Mouse (Mus musculus) liver (tissue): ENCODE data around the gene Rhbdf2.
"Not testable (repeated sequence)": the region's sequence is repeated elsewhere in the genome, so short reads cannot be mapped to it uniquely, and the experiment has no call there.

ENCODE experiments used
- DNase-seq: peaks from one replicate; pipeline ENCODE4 v3.0.0-alpha.2; 2020; ENCODE audit warnings: mixed read lengths

Rhbdf2 gene

DNA sequence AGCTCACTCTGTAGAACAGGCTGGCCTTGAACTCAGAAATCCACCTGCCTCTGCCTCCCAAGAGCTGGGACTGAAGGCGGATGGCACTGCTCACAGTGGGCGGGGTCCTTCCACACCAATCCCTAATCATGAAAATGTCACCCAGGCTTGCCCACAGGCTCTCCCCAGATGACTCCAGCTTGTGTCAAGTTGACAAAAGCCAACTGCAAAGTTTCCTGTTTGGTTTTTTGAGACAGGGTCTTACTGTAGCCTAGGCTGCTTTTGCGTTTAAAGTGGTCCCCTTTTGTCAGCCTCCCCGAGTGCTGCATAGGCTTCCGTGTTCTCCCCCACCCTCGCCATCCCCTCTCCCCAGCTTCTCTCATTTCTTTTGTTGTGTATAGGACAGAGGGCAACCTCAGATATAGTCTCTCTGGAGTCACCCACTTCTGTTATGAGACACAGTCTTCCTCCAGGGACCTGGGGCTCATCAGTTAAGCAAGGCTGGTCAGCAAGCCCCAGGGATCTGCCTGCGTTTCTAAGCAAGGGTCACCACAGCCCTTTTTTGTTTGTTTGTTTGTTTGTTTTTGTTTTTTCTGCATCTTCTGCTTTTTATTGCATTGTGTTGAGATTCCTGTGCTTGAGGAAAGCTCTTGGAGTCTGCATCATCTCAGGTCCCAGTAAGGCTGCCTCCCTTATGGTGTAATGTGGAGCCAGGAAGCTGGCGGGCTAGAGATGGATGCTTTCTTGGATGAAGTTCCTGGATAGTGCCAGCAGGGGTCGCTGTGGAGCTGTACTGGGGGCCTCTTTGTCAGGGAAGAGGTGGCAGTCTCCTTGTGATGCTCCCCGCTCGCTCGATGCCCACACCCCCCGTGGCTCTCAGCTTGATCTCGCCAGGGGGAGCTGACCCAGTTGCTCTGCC is 16.1 kb upstream of the Rhbdf2 start:
- peak; percentile 86 for DNase-seq

DNA sequence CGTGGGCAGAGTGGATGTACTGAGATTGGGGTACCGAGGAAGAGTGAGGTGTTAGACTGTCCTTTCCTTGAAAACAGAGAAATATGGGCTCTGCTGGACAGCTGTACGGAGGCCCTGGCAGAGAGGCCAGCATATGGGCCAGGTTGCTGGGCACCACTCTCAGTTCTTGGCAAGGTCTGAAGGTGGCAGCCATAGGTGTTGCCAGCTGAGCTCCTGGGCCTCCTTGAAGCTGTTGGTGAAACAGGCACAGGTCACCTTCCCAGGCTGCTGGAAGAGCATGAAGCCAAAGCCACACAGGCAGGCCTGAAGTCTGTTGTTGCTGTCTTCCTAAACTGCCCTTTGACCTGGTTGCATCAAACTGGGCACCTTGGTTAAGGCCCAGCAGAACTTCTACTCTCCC is 14.9 kb upstream of the Rhbdf2 start:
- DNase-seq = no peak

- peak; percentile 75 for DNase-seq
Measured at GRCm38 (mm10) chr11:116641168-116641567, 14.3 kb upstream of the Rhbdf2 start.

DNA sequence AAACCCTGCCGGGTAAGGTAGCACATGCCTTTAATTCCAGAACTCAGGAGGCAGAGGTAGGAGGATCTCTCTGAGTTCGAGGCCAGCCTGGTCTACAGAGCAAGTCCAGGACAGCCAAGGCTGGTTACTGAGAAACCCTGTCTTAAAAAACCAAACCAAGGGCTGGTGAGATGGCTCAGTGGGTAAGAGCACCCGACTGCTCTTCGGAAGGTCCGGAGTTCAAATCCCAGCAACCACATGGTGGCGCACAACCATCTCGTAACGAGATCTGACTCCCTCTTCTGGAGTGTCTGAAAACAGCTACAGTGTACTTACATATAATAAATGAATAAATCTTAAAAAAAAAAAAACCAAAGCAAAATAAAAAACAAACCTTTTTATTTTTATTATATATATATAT is 9.8 kb upstream of the Rhbdf2 start:
- not testable (repeated sequence) for DNase-seq

DNA sequence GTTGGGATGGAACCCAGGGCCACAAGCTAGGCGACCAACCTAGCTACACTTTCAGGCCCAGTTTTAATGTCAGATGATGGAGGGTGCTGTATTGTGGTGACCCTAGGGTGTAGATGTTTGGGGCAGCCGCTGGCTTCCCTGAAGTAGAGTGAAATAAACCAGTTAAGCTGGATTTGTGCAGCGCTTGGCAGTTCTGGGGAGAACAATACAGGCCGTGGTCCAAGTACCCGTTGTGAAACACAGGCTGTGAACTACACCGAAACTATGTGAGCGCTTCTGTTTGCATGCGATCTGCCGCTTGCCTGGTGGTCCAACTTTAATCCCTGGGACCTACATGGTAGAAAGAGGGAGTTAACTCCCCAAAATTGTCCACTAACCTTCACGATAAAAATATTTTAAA is 6.1 kb upstream of the Rhbdf2 start:
- DNase-seq = no peak

DNA sequence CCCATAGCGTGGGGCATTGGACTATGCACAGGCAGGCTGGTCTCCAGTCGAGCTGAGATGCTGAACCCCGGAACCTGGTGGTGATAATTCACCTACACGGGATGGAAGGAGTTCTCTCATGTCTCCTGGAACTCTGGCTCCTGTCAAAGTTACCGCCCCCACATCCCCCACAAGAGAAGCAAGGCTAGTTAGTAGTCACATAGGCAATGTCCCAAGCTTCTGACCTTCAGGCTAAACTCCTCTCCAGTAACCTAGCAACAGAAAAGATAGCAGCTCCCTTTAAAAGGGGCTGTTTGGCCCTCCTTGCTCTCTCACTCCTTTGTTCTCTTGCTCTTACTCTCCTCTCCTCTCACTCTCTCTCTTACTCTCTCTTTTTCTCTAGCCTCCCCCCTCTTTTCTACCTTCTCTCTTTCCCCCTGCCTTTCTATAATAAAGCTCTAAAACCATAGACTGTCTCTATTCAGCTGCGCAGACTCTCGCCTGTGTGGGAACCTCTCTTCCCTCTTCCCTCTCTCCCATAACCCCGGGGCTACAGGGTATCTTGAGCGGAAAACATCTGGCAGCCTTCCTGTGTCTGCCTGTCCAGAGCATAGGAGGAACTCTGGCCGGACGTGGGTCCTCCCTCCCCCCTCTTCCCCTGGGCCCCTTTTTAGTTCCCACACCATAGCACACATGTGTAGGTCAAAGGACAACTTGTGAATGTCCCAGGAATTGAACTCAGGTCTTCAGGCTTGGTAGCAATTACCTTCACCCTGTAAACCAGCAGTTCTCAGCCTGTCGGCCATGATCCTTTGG is 3.5 kb upstream of the Rhbdf2 start:
- no peak for DNase-seq

GRCm38 (mm10) chr11:116629472-116629871 is 2.7 kb upstream of the Rhbdf2 start:
- DNase-seq = no peak

DNA sequence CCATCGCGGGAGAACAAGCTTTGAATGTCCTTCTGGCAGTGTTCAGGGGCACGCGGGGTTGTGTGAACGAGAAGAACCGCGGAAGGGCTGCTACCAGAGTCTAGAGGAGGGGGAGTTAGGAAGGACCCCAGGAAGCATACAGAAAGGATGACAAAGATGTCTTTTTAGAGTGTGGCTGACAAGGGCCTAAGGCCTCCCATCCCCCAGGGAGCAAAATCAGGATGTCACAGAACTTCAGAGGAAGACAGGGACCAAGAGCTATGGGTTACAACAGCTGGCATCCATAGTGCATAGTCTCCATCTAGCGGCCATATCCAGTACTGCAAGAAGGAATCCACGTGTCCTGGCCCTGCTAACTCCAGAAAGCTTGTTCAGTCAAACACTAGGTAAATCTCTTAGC is 1.9 kb upstream of the Rhbdf2 start:
- DNase-seq = peak; percentile 84

GRCm38 (mm10) chr11:116627072-116628020 is 527 bp upstream of the Rhbdf2 start:
- peak; percentile 70 for DNase-seq

DNA sequence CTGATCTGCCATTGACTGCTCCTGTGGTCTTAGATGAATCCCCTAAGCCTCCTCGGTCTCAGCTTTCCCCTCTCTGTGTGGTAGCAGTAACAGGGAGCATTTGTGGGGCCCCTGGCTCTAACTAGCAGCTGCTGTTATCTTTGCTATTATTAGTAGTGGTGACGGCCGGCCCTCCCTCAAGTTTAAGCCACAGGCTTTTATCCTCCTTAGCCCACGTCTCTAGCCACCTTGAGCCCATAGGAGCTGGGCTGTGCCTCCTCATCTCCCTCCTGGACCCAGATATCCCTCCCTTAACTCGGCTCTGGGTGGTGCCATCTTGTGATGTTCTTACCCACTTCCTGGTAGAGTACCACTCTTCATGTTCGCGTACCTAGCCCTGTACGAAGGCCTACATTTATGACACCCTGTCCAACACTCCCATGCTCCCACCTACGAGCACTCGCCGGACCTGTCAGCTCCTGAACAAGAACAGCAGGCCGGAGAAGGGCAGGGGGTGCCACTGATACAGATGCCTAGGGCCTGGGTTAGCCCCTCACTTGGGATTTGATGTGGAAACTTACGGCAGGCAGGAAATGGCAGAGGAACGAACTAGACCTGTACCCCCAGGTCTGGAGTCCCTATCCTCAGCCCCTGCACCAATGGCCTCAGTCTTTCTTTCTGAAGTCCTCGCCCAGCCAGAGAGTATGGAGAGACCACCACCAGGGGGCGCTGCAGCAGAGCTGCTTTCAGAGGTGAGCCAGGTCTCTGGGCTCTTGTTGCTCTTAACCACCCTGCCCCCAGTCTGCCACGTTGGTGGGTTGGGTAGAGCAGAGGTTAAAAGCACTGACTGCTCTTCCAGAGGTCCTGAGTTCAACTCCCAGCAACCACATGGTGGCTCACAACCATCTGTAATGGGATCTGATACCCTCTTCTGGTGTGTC is 1.5 kb downstream of the Rhbdf2 start:
- peak; percentile 89 for DNase-seq

DNA sequence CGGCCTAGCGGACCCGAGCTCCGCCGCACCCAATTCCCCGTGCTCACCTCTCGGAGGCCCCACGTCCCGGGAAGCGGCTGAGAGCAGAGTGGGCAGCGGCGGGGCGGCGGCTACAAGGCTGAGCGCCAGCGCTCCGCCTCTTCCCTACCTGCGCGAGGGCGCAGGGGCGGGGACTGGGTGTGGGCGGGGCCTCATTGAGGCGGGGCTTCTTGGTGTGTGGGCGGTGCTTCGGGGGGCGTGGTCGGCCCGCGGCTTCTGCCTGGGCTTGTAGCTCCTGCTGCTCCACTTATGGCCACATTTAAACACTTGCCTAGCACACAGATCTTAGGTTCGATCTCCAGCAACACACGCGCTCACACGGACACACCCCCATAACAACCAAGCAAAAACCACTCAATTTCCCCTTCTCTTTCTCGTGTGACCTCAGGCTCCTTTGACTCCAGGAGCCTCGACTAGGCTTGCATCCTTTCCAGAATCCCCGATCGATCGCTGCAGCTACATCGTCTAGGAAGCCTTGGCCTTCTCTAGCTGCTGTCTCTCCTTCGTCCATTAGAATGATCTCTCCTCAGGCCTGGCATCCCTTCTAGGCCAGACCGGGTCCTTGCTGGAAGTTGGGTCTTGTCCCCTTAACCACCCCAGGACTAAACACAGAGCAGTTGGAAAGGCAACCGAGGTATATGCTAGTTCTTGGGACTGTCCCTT is 2.5 kb downstream of the Rhbdf2 start:
- peak; percentile 94 for DNase-seq

DNA sequence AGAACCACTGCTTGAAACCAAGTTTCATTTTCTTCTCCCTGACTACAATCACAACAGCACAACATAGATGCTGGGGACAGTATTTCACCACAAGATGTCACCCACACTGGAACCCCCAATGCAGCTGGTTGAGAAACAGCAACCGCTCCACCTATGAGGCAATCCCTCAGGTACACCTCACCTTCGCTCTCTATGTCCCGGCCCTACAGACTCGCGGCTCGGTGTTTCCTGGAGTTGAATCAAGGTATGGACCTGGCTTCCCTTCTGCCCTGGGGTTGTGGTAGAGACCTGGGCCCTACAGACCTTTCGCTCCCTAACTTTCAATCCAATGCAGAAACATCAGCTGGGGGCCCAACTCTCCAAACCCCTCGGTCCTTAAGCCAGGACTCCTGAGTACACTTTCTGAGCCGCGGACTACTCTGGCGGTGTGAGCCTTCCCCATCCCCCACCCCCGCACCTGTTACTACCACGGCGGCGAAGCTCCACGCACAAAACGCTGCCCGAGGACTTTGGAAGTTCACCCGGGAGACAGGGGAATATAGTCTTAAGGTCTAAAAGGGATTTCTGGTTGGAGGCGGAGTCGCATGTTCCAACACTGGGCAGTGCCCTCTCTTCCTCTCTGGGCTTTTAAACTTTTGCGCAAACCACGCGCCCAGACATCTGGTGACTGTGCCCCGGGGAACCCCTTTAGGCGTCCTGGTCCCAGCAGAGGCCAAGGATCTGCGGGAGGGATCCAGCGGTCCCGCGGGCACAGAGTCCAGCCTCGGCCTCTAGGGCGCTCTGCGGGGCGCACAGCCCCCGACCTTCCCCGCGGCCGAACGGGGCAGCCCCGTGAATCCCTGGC is 3.3 kb downstream of the Rhbdf2 start:
- peak; percentile 52 for DNase-seq

DNA sequence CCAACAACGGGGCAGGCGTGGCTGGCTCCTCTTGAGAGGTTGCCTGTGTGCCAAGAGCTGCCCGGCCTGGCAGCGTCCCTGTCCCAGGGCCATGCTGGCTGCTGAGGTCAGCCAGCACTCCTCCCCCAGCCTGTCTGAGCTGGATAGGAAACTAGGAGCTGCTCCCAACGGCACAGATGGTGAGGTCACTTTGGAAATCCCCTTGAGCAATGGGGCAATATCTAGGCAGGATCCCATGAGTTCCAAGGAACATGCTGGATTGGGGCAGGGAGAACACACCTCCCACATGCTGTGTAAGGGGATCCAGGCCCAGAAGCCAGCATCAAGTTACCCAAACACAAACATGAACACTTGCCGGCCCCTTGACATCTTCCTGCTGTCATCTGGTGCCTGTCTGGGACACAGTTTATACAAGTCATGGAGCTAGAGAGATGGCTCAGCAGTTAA is 5.5 kb downstream of the Rhbdf2 start:
- no peak for DNase-seq

DNA sequence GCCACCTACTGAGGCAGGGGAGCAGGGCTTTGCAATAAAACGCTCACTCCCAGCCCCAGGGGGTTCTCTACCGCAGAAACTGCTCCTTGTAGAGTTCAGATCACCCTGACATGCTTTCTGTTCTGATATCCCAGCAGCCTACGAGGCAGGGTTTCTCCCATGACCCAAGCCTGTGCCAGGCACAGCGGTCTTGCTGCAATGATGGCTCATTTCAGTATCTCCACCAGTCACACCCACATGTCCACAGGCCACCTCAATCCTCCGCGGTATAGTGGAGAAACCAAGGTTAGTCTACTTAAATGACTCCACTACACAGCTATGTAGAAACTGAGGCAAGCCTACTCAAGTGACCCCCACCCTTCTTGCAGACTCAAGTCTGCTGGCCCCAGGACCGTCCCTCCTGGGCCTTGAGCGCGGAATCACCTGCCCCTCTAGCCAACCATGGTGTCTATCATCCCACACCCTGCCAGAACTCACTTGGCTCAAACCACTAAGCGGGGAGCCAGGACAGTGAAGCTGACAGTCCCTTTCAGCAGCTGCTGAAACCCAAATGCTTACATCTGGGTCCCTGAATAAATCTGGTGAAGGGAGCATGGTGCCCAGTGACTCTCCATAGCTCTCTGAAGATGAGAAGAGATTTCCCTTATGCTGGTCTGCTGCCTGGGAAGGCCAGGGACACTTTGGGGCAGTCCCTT is 6.1 kb downstream of the Rhbdf2 start:
- peak; percentile 63 for DNase-seq

GRCm38 (mm10) chr11:116620073-116620472 is 6.7 kb downstream of the Rhbdf2 start:
- peak; percentile 84 for DNase-seq

GRCm38 (mm10) chr11:116619561-116619960 is 7.3 kb downstream of the Rhbdf2 start:
- DNase-seq = no peak

DNA sequence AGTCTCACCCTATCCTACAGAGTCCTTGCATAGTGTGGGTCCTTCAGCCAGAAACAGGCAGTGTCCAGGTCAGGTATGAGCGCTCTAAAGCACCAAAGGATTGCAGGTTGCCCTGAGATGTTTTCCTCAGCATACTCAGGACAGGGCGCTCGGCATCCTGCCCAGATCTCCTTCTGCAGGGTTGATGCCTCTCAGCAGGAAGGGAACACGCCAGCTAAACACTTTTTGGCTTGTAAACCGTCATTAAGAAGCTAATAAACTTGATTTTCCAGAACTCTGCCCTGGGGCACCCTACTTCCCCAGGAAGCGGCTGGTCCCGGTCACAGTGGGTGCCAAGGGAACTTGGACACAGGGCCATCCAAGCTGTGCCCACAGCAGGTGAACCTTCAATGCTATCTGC is 7.7 kb downstream of the Rhbdf2 start:
- no peak for DNase-seq

GRCm38 (mm10) chr11:116618666-116619065 is 8.2 kb downstream of the Rhbdf2 start:
- peak; percentile 59 for DNase-seq

GRCm38 (mm10) chr11:116617641-116618040 is 9.2 kb downstream of the Rhbdf2 start:
- DNase-seq = no peak
